Comparison of ENCODE assay signal across 8 mouse cellular contexts in genomic region chr2:167349283-167349936, GRCm38 (mm10). TPM values are rescaled to one million over a fixed set of nuclear protein-coding genes. Genes with fewer than 3 reads are reported as not detected.
DNase-seq lines count a peak whose midpoint lies in the region; ATAC-seq and TF ChIP-seq lines count a peak whose summit lies in the region.

No protein-coding gene starts in this region.

- no peak for TF ChIP-seq EP300 in MEL (IDR thresholded peaks at IDR 0.05; ENCODE audit: low read depth in 1 of 2, low read length in 2 of 2)

- no peak for TF ChIP-seq RAD21 in MEL (IDR thresholded peaks at IDR 0.05; ENCODE audit: low read depth, low read length)

- H3K4me3 ChIP-seq in MEL (ENCODE audit: control insufficient read depth in 1 of 2, insufficient read depth in 1 of 2, low read depth in 2 of 2, low read length in 2 of 2), result peak overlapping the region; percentile 49 to 82
- H3K4me3 ChIP-seq in cerebellum, adult 2 months (replicated peaks; ENCODE audit: insufficient read depth, low read depth, low read length), result peak overlapping the region; percentile 88
- peak overlapping the region; percentile 74 for H3K4me3 ChIP-seq in forebrain, postnatal 0 days (ENCODE audit: low read depth, low read length)
- peak overlapping the region; percentile 82 for H3K4me3 ChIP-seq in lung, embryonic 14.5 days (ENCODE audit: low read depth, low read length)

- no peak for TF ChIP-seq CTCF in MEL (IDR thresholded peaks at IDR 0.05 in 2 of 3, conservative IDR thresholded peaks at IDR 0.05 in 1 of 3; ENCODE audit: control insufficient read depth in 1 of 3, insufficient read depth in 1 of 3, low read depth in 2 of 3, low read length in 3 of 3, poor library complexity in 1 of 3, severe bottlenecking in 1 of 3)
- TF ChIP-seq CTCF in cerebellum, adult 2 months (IDR thresholded peaks at IDR 0.05; ENCODE audit: borderline replicate concordance, insufficient read depth, low read depth, low read length), result no peak
- TF ChIP-seq CTCF in forebrain, postnatal 0 days (IDR thresholded peaks at IDR 0.05; ENCODE audit: low read depth), result peak; percentile 5; the same call in 1 of the 2 replicates
- TF ChIP-seq CTCF in lung, embryonic 14.5 days (IDR thresholded peaks at IDR 0.05; ENCODE audit: low read depth), result 0 out of 2 replicates have a peak, but pooled peaks have one; percentile 13

- H3K9ac ChIP-seq in MEL (ENCODE audit: control insufficient read depth, low read depth, low read length, poor library complexity, severe bottlenecking), result peak overlapping the region; percentile 54
- peak overlapping the region; percentile 82 for H3K9ac ChIP-seq in forebrain, postnatal 0 days
- peak overlapping the region; percentile 82; the same call in 1 of the 2 replicates for H3K9ac ChIP-seq in lung, embryonic 14.5 days

- H3K27ac ChIP-seq in MEL (ENCODE audit: control insufficient read depth, low read depth, low read length), result no peak overlapping the region
- peak overlapping the region; percentile 17 for H3K27ac ChIP-seq in cerebellum, adult 2 months (ENCODE audit: insufficient read depth, low read length)
- peak overlapping the region; percentile 88 for H3K27ac ChIP-seq in forebrain, postnatal 0 days (ENCODE audit: low read depth, low read length)
- H3K27ac ChIP-seq in lung, embryonic 14.5 days (ENCODE audit: low read depth), result no peak overlapping the region

- peaks cover 0 to 27% of the 10 kb centered on the region in 2 experiments; a peak in 2 of 4 replicates for H3K36me3 ChIP-seq in MEL (ENCODE audit: control insufficient read depth in 1 of 2, insufficient read depth in 2 of 2, low read length in 2 of 2)
- no peaks in the 10 kb centered on the region for H3K36me3 ChIP-seq in forebrain, postnatal 0 days (ENCODE audit: insufficient read depth)
- H3K36me3 ChIP-seq in lung, embryonic 14.5 days (ENCODE audit: insufficient read depth), result no peaks in the 10 kb centered on the region

- peak; percentile 93 for ATAC-seq in forebrain, postnatal 0 days
- ATAC-seq in lung, embryonic 14.5 days (ENCODE audit: insufficient read depth), result peak; percentile 97
- ATAC-seq in neutrophil, adult 5-6 weeks (ENCODE audit: extremely low read depth, insufficient number of reproducible peaks, low FRiP score, poor library complexity, severe bottlenecking), result peak; percentile 87

- H3K79me2 ChIP-seq in MEL (ENCODE audit: control insufficient read depth, insufficient read depth, low read length, poor library complexity), result peaks cover 6% of the 10 kb centered on the region

- no peaks in the 10 kb centered on the region for H3K9me3 ChIP-seq in MEL (replicated peaks; ENCODE audit: insufficient read depth, low read length)
- H3K9me3 ChIP-seq in forebrain, postnatal 0 days (ENCODE audit: low read length), result no peaks in the 10 kb centered on the region
- no peaks in the 10 kb centered on the region for H3K9me3 ChIP-seq in lung, embryonic 14.5 days (ENCODE audit: low read depth, low read length)

- no peaks in the 10 kb centered on the region for H3K27me3 ChIP-seq in MEL (ENCODE audit: control insufficient read depth in 1 of 2, insufficient read depth in 2 of 2, low read length in 2 of 2)
- H3K27me3 ChIP-seq in cerebellum, adult 2 months (ENCODE audit: control insufficient read depth, insufficient read depth, low read length), result no peaks in the 10 kb centered on the region
- H3K27me3 ChIP-seq in forebrain, postnatal 0 days (ENCODE audit: insufficient read depth, low read length), result no peaks in the 10 kb centered on the region
- no peaks in the 10 kb centered on the region for H3K27me3 ChIP-seq in lung, embryonic 14.5 days (ENCODE audit: insufficient read depth, low read length)

- peak overlapping the region; percentile 84 for H3K4me2 ChIP-seq in forebrain, postnatal 0 days (ENCODE audit: low read depth)
- peak overlapping the region; percentile 93 for H3K4me2 ChIP-seq in lung, embryonic 14.5 days

- H3K4me1 ChIP-seq in MEL (ENCODE audit: control insufficient read depth in 1 of 2, insufficient read depth in 2 of 2, low read length in 2 of 2), result peaks cover 8 to 42% of the 10 kb centered on the region in 2 experiments
- H3K4me1 ChIP-seq in cerebellum, adult 2 months (ENCODE audit: control insufficient read depth, insufficient read depth, low read length), result no peaks in the 10 kb centered on the region; the same call in 1 of the 2 replicates
- no peaks in the 10 kb centered on the region for H3K4me1 ChIP-seq in forebrain, postnatal 0 days (ENCODE audit: insufficient read depth)
- H3K4me1 ChIP-seq in lung, embryonic 14.5 days (ENCODE audit: insufficient read depth), result peaks cover 9% of the 10 kb centered on the region

- peak; percentile 92 for DNase-seq in MEL (ENCODE audit: low read depth, low spot score)
- peak; percentile 97 for DNase-seq in cerebellum, adult 2 months
- peak; percentile 96 for DNase-seq in forebrain, postnatal 0 days
- peak; percentile 94 for DNase-seq in heart, postnatal 4 days
- DNase-seq in layer of hippocampus, adult 8-10 months (ENCODE audit: low spot score in 2 of 2), result peak; percentile 90 to 92
- peak; percentile 96 for DNase-seq in lung, embryonic 14.5 days
- peak; percentile 97 for DNase-seq in testis, postnatal 14 days (ENCODE audit: low spot score)

- TF ChIP-seq POLR2A in MEL (IDR thresholded peaks at IDR 0.05; ENCODE audit: control insufficient read depth in 1 of 2, insufficient read depth in 1 of 2, low read depth in 1 of 2, low read length in 2 of 2, poor library complexity in 1 of 2), result no peak
- 0 out of 2 replicates have a peak, but pooled peaks have one; percentile 33 for TF ChIP-seq POLR2A in cerebellum, adult 2 months (IDR thresholded peaks at IDR 0.05; ENCODE audit: borderline replicate concordance, insufficient read depth, low read length)

- WGBS in cerebellum, adult 2 months, result 1% methylated on average over 49 of the region's 50 CpGs
- WGBS in forebrain, postnatal 0 days, result 1% methylated on average over 40 of the region's 50 CpGs
- WGBS in lung, embryonic 14.5 days, result 1% methylated on average over 48 of the region's 50 CpGs

TF ChIP-seq in MEL, 35 proteins besides CTCF, POLR2A, EP300 and RAD21:
- TF ChIP-seq USF2 (IDR thresholded peaks at IDR 0.05; ENCODE audit: borderline replicate concordance in 1 of 2, insufficient read depth in 1 of 2, low read depth in 1 of 2, low read length in 2 of 2) (no peak), CHD2 (IDR thresholded peaks at IDR 0.05; ENCODE audit: low read length) (no peak), RCOR1 (IDR thresholded peaks at IDR 0.05; ENCODE audit: low read depth, low read length) (no peak), POLR2AphosphoS5 (IDR thresholded peaks at IDR 0.05; ENCODE audit: borderline replicate concordance, low read depth, low read length) (no peak), NRF1 (IDR thresholded peaks at IDR 0.05; ENCODE audit: insufficient read depth, low read depth, low read length, poor library complexity, severe bottlenecking) (no peak), MXI1 (IDR thresholded peaks at IDR 0.05; ENCODE audit: low read depth, low read length) (no peak), UBTF (IDR thresholded peaks at IDR 0.05; ENCODE audit: borderline replicate concordance, insufficient read depth, low read depth, low read length) (no peak)

RNA-seq across cellular contexts. Expression of gene B4galt5, which starts 0.4 kb away (rescaled TPM):
- 4.6 TPM in 2 replicates for total RNA-seq in MEL (2012; rRNA removed)
- 10 to 100 TPM in 1 of 2 experiments, 1 to 10 TPM in 1; 6.5 to 34.4 TPM for polyA plus RNA-seq in MEL (2012; ENCODE audit: insufficient read depth in 1 of 2, insufficient read length in 2 of 2, low read depth in 1 of 2, low replicate concordance in 2 of 2, missing spikeins in 1 of 2)
- polyA plus RNA-seq in cerebellum, adult 2 months (2012; rRNA removed), result 53.5 and 59.4 TPM in 2 replicates
- total RNA-seq in forebrain, postnatal 0 days (2014; rRNA removed), result 57.4 and 60.7 TPM in 2 replicates
- polyA plus RNA-seq in forebrain, postnatal 0 days (2015; fragmentation: Nextera tagmentation; extraction: Ambion mirVana), result 21.1 and 27.4 TPM in 2 replicates
- 10 to 100 TPM; 30.3 to 33.9 TPM for total RNA-seq in heart, postnatal 4 days (2021)
- 10 to 100 TPM; 34.6 to 43.0 (median 39.7) TPM for total RNA-seq in layer of hippocampus, adult 8-10 months (2022)
- polyA plus RNA-seq in lung, embryonic 14.5 days (2014; fragmentation: Nextera tagmentation; extraction: Ambion mirVana), result 20.5 and 24.1 TPM in 2 replicates
- 42.5 and 50.4 TPM in 2 replicates for total RNA-seq in neutrophil, adult 5-6 weeks (2017)

Comparison
In these comparisons a context has a peak if more than half of its experiments do, and no peak if none do; other contexts are left out.
1. H3K27ac ChIP-seq: peak in cerebellum, adult 2 months (single experiment) and forebrain, postnatal 0 days (single experiment); none in MEL (single experiment) and lung, embryonic 14.5 days (single experiment).
2. CTCF ChIP-seq: peak in forebrain, postnatal 0 days (single experiment) and lung, embryonic 14.5 days (single experiment); none in MEL (0 of 3) and cerebellum, adult 2 months (single experiment).
3. Peak in every context shown above with its lines, with median percentiles within 50 percentile points of each other: DNase-seq, H3K4me3 ChIP-seq, H3K9ac ChIP-seq and ATAC-seq.